Mouse (Mus musculus): ENCODE measurements around the gene Lhfpl4. TPM values are rescaled to one million over a fixed set of nuclear protein-coding genes. Genes with fewer than 3 reads are reported as not detected.

The Lhfpl4 gene
- polyA plus RNA-seq, 1 experiment: 0.08 TPM

- no peaks in the 10 kb centered on the region for H3K4me1 ChIP-seq (replicated peaks; ENCODE audit: control insufficient read depth, insufficient read depth, low read length)
- H3K4me3 ChIP-seq (ENCODE audit: control insufficient read depth, insufficient read depth, low read length): no peak overlapping the region
- DNase-seq: no peak
- H3K27me3 ChIP-seq (ENCODE audit: control insufficient read depth, insufficient read depth, low read length): no peaks in the 10 kb centered on the region
- no peaks in the 10 kb centered on the region for H3K36me3 ChIP-seq (ENCODE audit: control insufficient read depth, insufficient read depth, low read length)
- no peak overlapping the region for H3K27ac ChIP-seq (ENCODE audit: control insufficient read depth, insufficient read depth, low read length)
- TF ChIP-seq CTCF (IDR thresholded peaks at IDR 0.05; ENCODE audit: borderline replicate concordance, control insufficient read depth, extremely low read depth, insufficient read depth, low read length, poor library complexity): no peak
- TF ChIP-seq POLR2A (IDR thresholded peaks at IDR 0.05; ENCODE audit: control insufficient read depth, extremely low read depth, insufficient read depth, low read length, poor library complexity): no peak
- 20% methylated on average over 4 of the region's 4 CpGs for WGBS
Observed at GRCm38 (mm10) chr6:113225798-113226197, 30.6 kb upstream of the Lhfpl4 start.

GRCm38 (mm10) chr6:113216280-113216679 is 21.1 kb upstream of the Lhfpl4 start:
- 79% methylated on average over 2 of the region's 2 CpGs for WGBS
- no peaks in the 10 kb centered on the region for H3K36me3 ChIP-seq (ENCODE audit: control insufficient read depth, insufficient read depth, low read length)
- no peaks in the 10 kb centered on the region for H3K4me1 ChIP-seq (replicated peaks; ENCODE audit: control insufficient read depth, insufficient read depth, low read length)
- H3K27ac ChIP-seq (ENCODE audit: control insufficient read depth, insufficient read depth, low read length): no peak overlapping the region
- no peak for DNase-seq
- no peaks in the 10 kb centered on the region for H3K27me3 ChIP-seq (ENCODE audit: control insufficient read depth, insufficient read depth, low read length)
- TF ChIP-seq CTCF (IDR thresholded peaks at IDR 0.05; ENCODE audit: borderline replicate concordance, control insufficient read depth, extremely low read depth, insufficient read depth, low read length, poor library complexity) (no peak), POLR2A (IDR thresholded peaks at IDR 0.05; ENCODE audit: control insufficient read depth, extremely low read depth, insufficient read depth, low read length, poor library complexity) (no peak)
- H3K4me3 ChIP-seq (ENCODE audit: control insufficient read depth, insufficient read depth, low read length): no peak overlapping the region

GRCm38 (mm10) chr6:113195596-113195992 is 410 bp upstream of the Lhfpl4 start:
- H3K4me1 ChIP-seq (replicated peaks; ENCODE audit: control insufficient read depth, insufficient read depth, low read length): no peaks in the 10 kb centered on the region
- H3K27me3 ChIP-seq (ENCODE audit: control insufficient read depth, insufficient read depth, low read length): peaks cover 8% of the 10 kb centered on the region; the same call in 1 of the 2 replicates
- H3K27ac ChIP-seq (ENCODE audit: control insufficient read depth, insufficient read depth, low read length): no peak overlapping the region
- 31% methylated on average over 9 of the region's 9 CpGs for WGBS
- TF ChIP-seq CTCF (IDR thresholded peaks at IDR 0.05; ENCODE audit: borderline replicate concordance, control insufficient read depth, extremely low read depth, insufficient read depth, low read length, poor library complexity) (no peak), POLR2A (IDR thresholded peaks at IDR 0.05; ENCODE audit: control insufficient read depth, extremely low read depth, insufficient read depth, low read length, poor library complexity) (no peak)
- DNase-seq: no peak
- no peak overlapping the region for H3K4me3 ChIP-seq (ENCODE audit: control insufficient read depth, insufficient read depth, low read length)
- H3K36me3 ChIP-seq (ENCODE audit: control insufficient read depth, insufficient read depth, low read length): no peaks in the 10 kb centered on the region

GRCm38 (mm10) chr6:113194517-113194840 is 705 bp downstream of the Lhfpl4 start:
- no peaks in the 10 kb centered on the region for H3K36me3 ChIP-seq (ENCODE audit: control insufficient read depth, insufficient read depth, low read length)
- H3K4me3 ChIP-seq (ENCODE audit: control insufficient read depth, insufficient read depth, low read length): no peak overlapping the region
- H3K4me1 ChIP-seq (replicated peaks; ENCODE audit: control insufficient read depth, insufficient read depth, low read length): no peaks in the 10 kb centered on the region
- no peak for DNase-seq
- TF ChIP-seq CTCF (IDR thresholded peaks at IDR 0.05; ENCODE audit: borderline replicate concordance, control insufficient read depth, extremely low read depth, insufficient read depth, low read length, poor library complexity): no peak
- TF ChIP-seq POLR2A (IDR thresholded peaks at IDR 0.05; ENCODE audit: control insufficient read depth, extremely low read depth, insufficient read depth, low read length, poor library complexity): no peak
- WGBS: 17% methylated on average over 5 of the region's 5 CpGs
- H3K27me3 ChIP-seq (ENCODE audit: control insufficient read depth, insufficient read depth, low read length): peaks cover 8% of the 10 kb centered on the region; the same call in 1 of the 2 replicates
- H3K27ac ChIP-seq (ENCODE audit: control insufficient read depth, insufficient read depth, low read length): no peak overlapping the region

GRCm38 (mm10) chr6:113193765-113194460 is 1.3 kb downstream of the Lhfpl4 start:
- DNase-seq: no peak
- TF ChIP-seq CTCF (IDR thresholded peaks at IDR 0.05; ENCODE audit: borderline replicate concordance, control insufficient read depth, extremely low read depth, insufficient read depth, low read length, poor library complexity): no peak
- TF ChIP-seq POLR2A (IDR thresholded peaks at IDR 0.05; ENCODE audit: control insufficient read depth, extremely low read depth, insufficient read depth, low read length, poor library complexity): no peak
- Histone ChIP-seq H3K27me3 (ENCODE audit: control insufficient read depth, insufficient read depth, low read length) (peaks cover 8% of the 10 kb centered on the region; the same call in 1 of the 2 replicates), H3K4me1 (replicated peaks; ENCODE audit: control insufficient read depth, insufficient read depth, low read length) (no peaks in the 10 kb centered on the region), H3K36me3 (ENCODE audit: control insufficient read depth, insufficient read depth, low read length) (no peaks in the 10 kb centered on the region), H3K4me3 (ENCODE audit: control insufficient read depth, insufficient read depth, low read length) (no peak overlapping the region), H3K27ac (ENCODE audit: control insufficient read depth, insufficient read depth, low read length) (no peak overlapping the region)
- WGBS: 10% methylated on average over 46 of the region's 46 CpGs

- WGBS: 87% methylated on average over 21 of the region's 21 CpGs
Observed at GRCm38 (mm10) chr6:113184866-113185525, 10.2 kb downstream of the Lhfpl4 start.

More at GRCm38 (mm10) chr6:113184866-113185525, 10.2 kb downstream of the Lhfpl4 start:
- Histone ChIP-seq H3K27me3 (ENCODE audit: control insufficient read depth, insufficient read depth, low read length) (no peaks in the 10 kb centered on the region), H3K4me3 (ENCODE audit: control insufficient read depth, insufficient read depth, low read length) (no peak overlapping the region), H3K36me3 (ENCODE audit: control insufficient read depth, insufficient read depth, low read length) (no peaks in the 10 kb centered on the region), H3K27ac (ENCODE audit: control insufficient read depth, insufficient read depth, low read length) (no peak overlapping the region), H3K4me1 (replicated peaks; ENCODE audit: control insufficient read depth, insufficient read depth, low read length) (no peaks in the 10 kb centered on the region)
- TF ChIP-seq CTCF (IDR thresholded peaks at IDR 0.05; ENCODE audit: borderline replicate concordance, control insufficient read depth, extremely low read depth, insufficient read depth, low read length, poor library complexity) (no peak), POLR2A (IDR thresholded peaks at IDR 0.05; ENCODE audit: control insufficient read depth, extremely low read depth, insufficient read depth, low read length, poor library complexity) (no peak)
- DNase-seq: no peak

Data from thymus, adult 2 months (tissue).